In genomic region chr2:148365227-148365626, GRCm38 (mm10) we compare ENCODE assay signal across 29 mouse cellular contexts. TPM values are rescaled to one million over a fixed set of nuclear protein-coding genes. Genes with fewer than 3 reads are reported as not detected.
DNase-seq lines count a peak whose midpoint lies in the region; ATAC-seq and TF ChIP-seq lines count a peak whose summit lies in the region.
"Had no signal": no experiment of that assay in that cellular context is flagged by ENCODE, and none has a peak within 500 bp of the region (broad histone marks: within the 10 kb centered on the region; RNA-seq: fewer than 3 reads in every experiment).

No protein-coding gene starts in this region.

- 0 out of 2 replicates have a peak overlapping the region, but pooled peaks have one; percentile 6 for H3K27ac ChIP-seq in heart, embryonic 13.5 days (replicated peaks)
- no peak overlapping the region; the same call in 1 of the 2 replicates for H3K27ac ChIP-seq in lung, embryonic 14.5 days (ENCODE audit: low read depth)
- H3K27ac ChIP-seq in brown adipose tissue, adult 24 weeks (replicated peaks; ENCODE audit: low read depth, low read length) = peak overlapping the region; percentile 68
- H3K27ac ChIP-seq: embryonic facial prominence, embryonic 15.5 days; forebrain, embryonic 15.5 days; hindbrain, embryonic 13.5 days; kidney, postnatal 0 days; left cerebral cortex, adult 2 months; liver, embryonic 13.5 days; macrophage; midbrain, embryonic 10.5 days; neural tube, embryonic 15.5 days had no signal

- H3K4me2 ChIP-seq in heart, embryonic 13.5 days = no peak overlapping the region
- H3K4me2 ChIP-seq in lung, embryonic 14.5 days = no peak overlapping the region
- H3K4me2 ChIP-seq: embryonic facial prominence, embryonic 15.5 days; forebrain, embryonic 15.5 days; hindbrain, embryonic 13.5 days; liver, embryonic 13.5 days; neural tube, embryonic 15.5 days had no signal

- no peaks in the 10 kb centered on the region for H3K36me3 ChIP-seq in heart, embryonic 13.5 days
- no peaks in the 10 kb centered on the region for H3K36me3 ChIP-seq in lung, embryonic 14.5 days (ENCODE audit: insufficient read depth)
- H3K36me3 ChIP-seq: embryonic facial prominence, embryonic 15.5 days; forebrain, embryonic 15.5 days; G1E; hindbrain, embryonic 13.5 days; liver, embryonic 13.5 days; midbrain, embryonic 10.5 days; neural tube, embryonic 15.5 days had no signal

- no peak overlapping the region for H3K4me3 ChIP-seq in heart, embryonic 13.5 days
- H3K4me3 ChIP-seq in lung, embryonic 14.5 days (ENCODE audit: low read depth, low read length) = no peak overlapping the region
- no peak overlapping the region for H3K4me3 ChIP-seq in brown adipose tissue, adult 24 weeks (ENCODE audit: insufficient read depth, low read depth, low read length)
- H3K4me3 ChIP-seq: embryonic facial prominence, embryonic 15.5 days; forebrain, embryonic 15.5 days; hindbrain, embryonic 13.5 days; left cerebral cortex, adult 2 months; liver, embryonic 13.5 days; midbrain, embryonic 10.5 days; neural tube, embryonic 15.5 days had no signal

- no peaks in the 10 kb centered on the region for H3K4me1 ChIP-seq in heart, embryonic 13.5 days
- no peaks in the 10 kb centered on the region for H3K4me1 ChIP-seq in lung, embryonic 14.5 days (ENCODE audit: insufficient read depth)
- peaks cover 13% of the 10 kb centered on the region; the same call in 1 of the 2 replicates for H3K4me1 ChIP-seq in brown adipose tissue, adult 24 weeks (ENCODE audit: control insufficient read depth, insufficient read depth, insufficient read length, low read length)
- H3K4me1 ChIP-seq: embryonic facial prominence, embryonic 15.5 days; forebrain, embryonic 15.5 days; hindbrain, embryonic 13.5 days; liver, embryonic 13.5 days; midbrain, embryonic 10.5 days; neural tube, embryonic 15.5 days had no signal

- ATAC-seq in heart, embryonic 13.5 days (ENCODE audit: extremely low read depth, insufficient number of reproducible peaks, low FRiP score, low TSS enrichment) = no peak
- 0 out of 2 replicates have a peak, but pooled peaks have one; percentile 33 for ATAC-seq in lung, embryonic 14.5 days (ENCODE audit: insufficient read depth)
- ATAC-seq: activated CD4-positive, CD25-positive, alpha-beta regulatory T cell, adult 4 months; forebrain, embryonic 15.5 days; inflammation-experienced regulatory T-cells, adult 6 months had no signal

- no peak for DNase-seq in heart, adult 9 months (ENCODE audit: low spot score in 2 of 2)
- DNase-seq in lung, embryonic 14.5 days = peak; percentile 46
- DNase-seq in lung, postnatal 25 days (ENCODE audit: low spot score) = no peak
- peak; percentile 69 for DNase-seq in Muller cell, postnatal 12 days (ENCODE audit: inconsistent ontology term)
- DNase-seq in kidney, postnatal 10 days = no peak
- DNase-seq: adrenal gland, adult 8-10 months; B cell, adult 2 months; cerebellum, adult 2 months; cerebellum, postnatal 36 days; embryo, embryonic 11 days; gastrocnemius, postnatal 25 days; kidney, adult 18-20 months; liver, embryonic 13.5 days; thymus, adult 18-20 months; thymus, postnatal 36 days had no signal

- H3K27me3 ChIP-seq in heart, embryonic 13.5 days (replicated peaks) = peaks cover 23% of the 10 kb centered on the region; the same call in 1 of the 2 replicates
- H3K27me3 ChIP-seq in lung, embryonic 14.5 days (ENCODE audit: insufficient read depth, low read length) = no peaks in the 10 kb centered on the region
- H3K27me3 ChIP-seq: CH12.LX; embryonic facial prominence, embryonic 15.5 days; forebrain, embryonic 15.5 days; hindbrain, embryonic 13.5 days; liver, embryonic 13.5 days; neural tube, embryonic 15.5 days had no signal

- no peak overlapping the region for H3K9ac ChIP-seq in heart, embryonic 13.5 days
- no peak overlapping the region for H3K9ac ChIP-seq in lung, embryonic 14.5 days
- H3K9ac ChIP-seq: embryonic facial prominence, embryonic 15.5 days; forebrain, embryonic 15.5 days; hindbrain, embryonic 13.5 days; liver, embryonic 13.5 days; neural tube, embryonic 15.5 days had no signal

- TF ChIP-seq CTCF in lung, embryonic 14.5 days (IDR thresholded peaks at IDR 0.05; ENCODE audit: low read depth) = no peak

- 33% methylated on average over 1 of the region's 1 CpGs for WGBS in heart, embryonic 13.5 days
- WGBS in lung, embryonic 14.5 days = 45% methylated on average over 1 of the region's 1 CpGs

- H3K9me3 ChIP-seq in heart, embryonic 13.5 days = no peaks in the 10 kb centered on the region
- no peaks in the 10 kb centered on the region for H3K9me3 ChIP-seq in lung, embryonic 14.5 days (ENCODE audit: low read depth, low read length)
- H3K9me3 ChIP-seq: embryonic facial prominence, embryonic 15.5 days; forebrain, embryonic 15.5 days; hindbrain, embryonic 13.5 days; liver, embryonic 13.5 days; midbrain, embryonic 10.5 days; neural tube, embryonic 15.5 days had no signal

RNA-seq across cellular contexts. Expression of gene Sstr4, which starts 29.9 kb away (rescaled TPM):
- polyA plus RNA-seq in heart, embryonic 13.5 days (2015; fragmentation: Nextera tagmentation; extraction: Ambion mirVana) = 0.94 and 1.3 TPM in 2 replicates
- polyA plus RNA-seq in lung, embryonic 14.5 days (2014; fragmentation: Nextera tagmentation; extraction: Ambion mirVana) = 4.8 and 5.9 TPM in 2 replicates
- polyA plus RNA-seq in brown adipose tissue, adult 24 weeks (2012; ENCODE audit: insufficient read depth, insufficient read length, missing spikeins) = not detected in 2 replicates
- polyA plus RNA-seq: activated CD4-positive, CD25-positive, alpha-beta regulatory T cell, adult 4 months; G1E; inflammation-experienced regulatory T-cells, adult 6 months; liver, embryonic 13.5 days; macrophage had no signal

RNA-seq across cellular contexts. Expression of gene Thbd, which starts 42.8 kb away (rescaled TPM):
- polyA plus RNA-seq in heart, embryonic 13.5 days (2015; fragmentation: Nextera tagmentation; extraction: Ambion mirVana) = 13.3 and 16.6 TPM in 2 replicates
- 115 and 116 TPM in 2 replicates for polyA plus RNA-seq in lung, embryonic 14.5 days (2014; fragmentation: Nextera tagmentation; extraction: Ambion mirVana)
- 12.8 and 14.6 TPM in 2 replicates for polyA plus RNA-seq in brown adipose tissue, adult 24 weeks (2012; ENCODE audit: insufficient read depth, insufficient read length, missing spikeins)
- polyA plus RNA-seq: G1E had no signal

Comparison
In these comparisons a context has a peak if more than half of its experiments do, and no peak if none do; other contexts are left out.
1. DNase-seq: peak in lung, embryonic 14.5 days (single experiment) and Muller cell, postnatal 12 days (single experiment); none in heart, adult 9 months (0 of 2), lung, postnatal 25 days (single experiment) and kidney, postnatal 10 days (single experiment).